Mouse (Mus musculus): ENCODE data around the gene Nutf2.

DNA sequence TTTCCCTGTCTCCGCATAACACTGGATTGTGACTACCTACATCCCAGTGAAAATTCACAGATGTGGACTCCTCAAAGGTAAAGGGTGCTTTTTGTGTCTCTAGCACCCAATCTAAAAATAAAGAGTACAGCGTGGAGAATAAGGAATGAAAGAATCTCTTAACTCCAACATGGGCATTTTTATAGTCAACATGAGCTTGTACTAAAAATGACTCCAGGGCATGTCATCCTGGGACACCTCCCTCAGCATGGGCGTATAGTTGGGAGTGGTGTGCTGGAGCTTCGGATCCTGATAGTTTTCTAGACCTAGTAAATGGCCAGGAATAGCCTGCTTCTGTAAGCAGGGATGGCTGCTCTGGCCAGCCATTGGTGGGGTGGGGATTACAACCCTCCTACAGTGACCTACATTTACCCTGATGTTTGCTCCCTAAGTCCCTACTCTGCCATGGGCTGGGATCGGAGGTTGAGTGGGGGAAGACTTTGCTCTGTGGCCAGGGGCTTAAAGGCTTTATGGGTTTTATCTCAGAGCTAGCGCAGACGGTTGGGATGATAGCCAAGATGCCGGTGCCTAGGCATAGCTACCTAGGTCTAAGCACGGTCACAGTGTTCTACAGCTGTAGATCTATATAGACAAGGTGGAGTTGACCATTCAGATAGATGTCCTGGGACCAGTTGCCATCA, 37.6 kb downstream of the Nutf2 start:
- TF ChIP-seq CTCF (IDR thresholded peaks at IDR 0.05; ENCODE audit: borderline replicate concordance, insufficient read depth, low read depth, low read length) (no peak), POLR2A (IDR thresholded peaks at IDR 0.05; ENCODE audit: borderline replicate concordance, insufficient read depth, low read length) (no peak)
